Mouse (Mus musculus): ENCODE data around the gene Itga2.

GRCm38 (mm10) chr13:114923331-114923730 lies 8.6 kb downstream of the Itga2 start:
- TF ChIP-seq ZC3H11A (IDR thresholded peaks at IDR 0.05; ENCODE audit: borderline replicate concordance, low read depth, low read length) (no peak), ZNF384 (IDR thresholded peaks at IDR 0.05; ENCODE audit: low read depth, low read length) (no peak), MAFK (IDR thresholded peaks at IDR 0.05; ENCODE audit: insufficient read depth, low read depth, low read length) (no peak), HCFC1 (IDR thresholded peaks at IDR 0.05; ENCODE audit: borderline replicate concordance, insufficient read depth, low read length) (no peak)

Measured in ES-E14 (cell line).